Mouse (Mus musculus): ENCODE measurements around the gene Cox10. TPM values are rescaled to one million over a fixed set of nuclear protein-coding genes. Genes with fewer than 3 reads are reported as not detected.

The Cox10 gene
- total and polyA plus RNA-seq, 3 experiments, result 23.4 to 60.3 (median 35.2) TPM

- Histone ChIP-seq H3K36me3 (replicated peaks in 1 of 2; ENCODE audit: control insufficient read depth in 1 of 2, insufficient read depth in 1 of 2, low read length in 1 of 2) (peaks cover 6 to 32% of the 10 kb centered on the region in 2 experiments), H3K27me3 (replicated peaks) (no peaks in the 10 kb centered on the region), H3K4me1 (ENCODE audit: control insufficient read depth in 1 of 2, insufficient read depth in 2 of 2) (peaks cover 9 to 76% of the 10 kb centered on the region in 2 experiments), H3K9me3 (replicated peaks; ENCODE audit: low read length) (no peaks in the 10 kb centered on the region), H3K79me2 (replicated peaks; ENCODE audit: control insufficient read depth, extremely low read depth, insufficient read depth, poor library complexity, severe bottlenecking) (no peaks in the 10 kb centered on the region), H3K4me2 (ENCODE audit: insufficient read depth, low read depth, poor library complexity, severe bottlenecking) (no peak overlapping the region), H3K27ac (ENCODE audit: insufficient read depth, low read depth) (no peak overlapping the region), H3K4me3 (replicated peaks in 1 of 3; ENCODE audit: low read depth in 2 of 3, low read length in 2 of 3, poor library complexity in 1 of 3) (no peak overlapping the region), H3K9ac (ENCODE audit: insufficient read depth, low read depth) (no peak overlapping the region)
- peak; percentile 21 for DNase-seq (ENCODE audit: extremely low read depth)
- in situ Hi-C loops (cut with MboI; ENCODE audit: low pct_ligation_motif_present, low pct_unique_long_range_greater_than_20kb, low sequenced_read_pairs), result no loop called here
- dilution Hi-C loops (cut with MboI; ENCODE audit: extremely low pct_ligation_motif_present, extremely low pct_unique_long_range_greater_than_20kb, low sequenced_read_pairs), result no loop called here
- TF ChIP-seq PAX5 (IDR thresholded peaks at IDR 0.05; ENCODE audit: low read length), result no peak
- no peak for TF ChIP-seq MAX (IDR thresholded peaks at IDR 0.05; ENCODE audit: low read length)
- no peak for TF ChIP-seq HCFC1 (IDR thresholded peaks at IDR 0.05; ENCODE audit: low read depth, low read length)
- TF ChIP-seq POLR2AphosphoS2 (IDR thresholded peaks at IDR 0.05; ENCODE audit: low read depth, low read length), result no peak
- no peak for TF ChIP-seq MAFK (IDR thresholded peaks at IDR 0.05; ENCODE audit: insufficient replicate concordance, low read length)
- no peak for TF ChIP-seq POLR2A (IDR thresholded peaks at IDR 0.05; ENCODE audit: low read depth, low read length)
- no peak for TF ChIP-seq RCOR1 (conservative IDR thresholded peaks at IDR 0.05; ENCODE audit: low read depth, low read length)
- TF ChIP-seq NRF1 (IDR thresholded peaks at IDR 0.05; ENCODE audit: low read depth, low read length), result no peak
- TF ChIP-seq EP300 (IDR thresholded peaks at IDR 0.05; ENCODE audit: low read length), result no peak
These were observed 60.0 kb downstream of the Cox10 start for GRCm38 (mm10) chr11:64019235-64019634.

GRCm38 (mm10) chr11:64018165-64018564 is 61.1 kb downstream of the Cox10 start:
- Histone ChIP-seq H3K36me3 (replicated peaks in 1 of 2; ENCODE audit: control insufficient read depth in 1 of 2, insufficient read depth in 1 of 2, low read length in 1 of 2) (peaks cover 3 to 24% of the 10 kb centered on the region in 2 experiments), H3K27me3 (replicated peaks) (no peaks in the 10 kb centered on the region), H3K9ac (ENCODE audit: insufficient read depth, low read depth) (no peak overlapping the region), H3K9me3 (replicated peaks; ENCODE audit: low read length) (no peaks in the 10 kb centered on the region), H3K4me3 (replicated peaks in 1 of 3; ENCODE audit: low read depth in 2 of 3, low read length in 2 of 3, poor library complexity in 1 of 3) (no peak overlapping the region), H3K27ac (ENCODE audit: insufficient read depth, low read depth) (no peak overlapping the region), H3K79me2 (replicated peaks; ENCODE audit: control insufficient read depth, extremely low read depth, insufficient read depth, poor library complexity, severe bottlenecking) (no peaks in the 10 kb centered on the region), H3K4me2 (ENCODE audit: insufficient read depth, low read depth, poor library complexity, severe bottlenecking) (no peak overlapping the region), H3K4me1 (ENCODE audit: control insufficient read depth in 1 of 2, insufficient read depth in 2 of 2) (peaks cover 6 to 66% of the 10 kb centered on the region in 2 experiments)
- dilution Hi-C loops (cut with MboI; ENCODE audit: extremely low pct_ligation_motif_present, extremely low pct_unique_long_range_greater_than_20kb, low sequenced_read_pairs) (no loop called here), in situ Hi-C loops (cut with MboI; ENCODE audit: low pct_ligation_motif_present, low pct_unique_long_range_greater_than_20kb, low sequenced_read_pairs) (no loop called here)
- DNase-seq (ENCODE audit: extremely low read depth), result peak; percentile 93
- TF ChIP-seq CHD1 (IDR thresholded peaks at IDR 0.05; ENCODE audit: low read depth, low read length) (no peak), KAT2A (IDR thresholded peaks at IDR 0.05; ENCODE audit: insufficient replicate concordance, low read length) (0 out of 2 replicates have a peak, but pooled peaks have one; percentile 44), MXI1 (IDR thresholded peaks at IDR 0.05; ENCODE audit: low read depth, low read length) (no peak), MAX (IDR thresholded peaks at IDR 0.05; ENCODE audit: low read length) (no peak), E2F4 (IDR thresholded peaks at IDR 0.05; ENCODE audit: insufficient replicate concordance, low read depth, low read length) (no peak), ZMIZ1 (IDR thresholded peaks at IDR 0.05; ENCODE audit: low read depth, low read length) (no peak), BHLHE40 (IDR thresholded peaks at IDR 0.05; ENCODE audit: low read depth, low read length) (peak; percentile 16; the same call in 1 of the 2 replicates), ZC3H11A (IDR thresholded peaks at IDR 0.05; ENCODE audit: low read depth, low read length) (no peak), ELF1 (IDR thresholded peaks at IDR 0.05; ENCODE audit: low read depth, low read length) (no peak), PAX5 (IDR thresholded peaks at IDR 0.05; ENCODE audit: low read length) (no peak), NELFE (IDR thresholded peaks at IDR 0.05; ENCODE audit: low read depth, low read length) (no peak), SIN3A (IDR thresholded peaks at IDR 0.05; ENCODE audit: low read length) (no peak), ZKSCAN1 (IDR thresholded peaks at IDR 0.05; ENCODE audit: borderline replicate concordance, low read depth, low read length) (no peak), EP300 (IDR thresholded peaks at IDR 0.05; ENCODE audit: low read length) (peak; percentile 69), ZNF384 (IDR thresholded peaks at IDR 0.05; ENCODE audit: low read depth, low read length) (no peak), POLR2AphosphoS2 (IDR thresholded peaks at IDR 0.05; ENCODE audit: low read depth, low read length) (no peak), USF2 (conservative IDR thresholded peaks at IDR 0.05; ENCODE audit: low read depth, low read length) (no peak), TCF12 (IDR thresholded peaks at IDR 0.05; ENCODE audit: low read depth, low read length) (peak; percentile 39; the same call in 1 of the 2 replicates), MAFK (IDR thresholded peaks at IDR 0.05; ENCODE audit: insufficient replicate concordance, low read length) (peak; percentile 30; the same call in 1 of the 2 replicates), MEF2A (IDR thresholded peaks at IDR 0.05; ENCODE audit: borderline replicate concordance, low read depth, low read length) (0 out of 2 replicates have a peak, but pooled peaks have one; percentile 17), HCFC1 (IDR thresholded peaks at IDR 0.05; ENCODE audit: low read depth, low read length) (no peak), GABPA (IDR thresholded peaks at IDR 0.05; ENCODE audit: insufficient replicate concordance, low read depth, low read length) (no peak), JUN (IDR thresholded peaks at IDR 0.05; ENCODE audit: insufficient read depth, low read depth, low read length) (no peak), ETS1 (conservative IDR thresholded peaks at IDR 0.05; ENCODE audit: low read depth, low read length) (peak; percentile 63), USF1 (IDR thresholded peaks at IDR 0.05; ENCODE audit: low read depth, low read length) (no peak), MAZ (IDR thresholded peaks at IDR 0.05; ENCODE audit: low read depth, low read length) (no peak), MYC (IDR thresholded peaks at IDR 0.05; ENCODE audit: low read depth, low read length) (no peak), JUND (conservative IDR thresholded peaks at IDR 0.05; ENCODE audit: low read depth, low read length) (no peak; the same call in 1 of the 2 replicates), POLR2A (IDR thresholded peaks at IDR 0.05; ENCODE audit: low read depth, low read length) (no peak), NRF1 (IDR thresholded peaks at IDR 0.05; ENCODE audit: low read depth, low read length) (no peak), RCOR1 (conservative IDR thresholded peaks at IDR 0.05; ENCODE audit: low read depth, low read length) (0 out of 2 replicates have a peak, but pooled peaks have one; percentile 27)

All from CH12.LX (cell line).